Mouse (Mus musculus) thymus, postnatal 10 days (tissue): Measurements from ENCODE around the gene Cfap43.
"Not testable (repeated sequence)": the region's sequence is repeated elsewhere in the genome, so short reads cannot be mapped to it uniquely, and the experiment has no call there.

Source experiments
- DNase-seq, 2 experiments: peaks; one replicate each; pipeline ENCODE4 v3.0.0; 2021; ENCODE audit warnings: low spot score in 2 of 2

Cfap43 gene

DNA sequence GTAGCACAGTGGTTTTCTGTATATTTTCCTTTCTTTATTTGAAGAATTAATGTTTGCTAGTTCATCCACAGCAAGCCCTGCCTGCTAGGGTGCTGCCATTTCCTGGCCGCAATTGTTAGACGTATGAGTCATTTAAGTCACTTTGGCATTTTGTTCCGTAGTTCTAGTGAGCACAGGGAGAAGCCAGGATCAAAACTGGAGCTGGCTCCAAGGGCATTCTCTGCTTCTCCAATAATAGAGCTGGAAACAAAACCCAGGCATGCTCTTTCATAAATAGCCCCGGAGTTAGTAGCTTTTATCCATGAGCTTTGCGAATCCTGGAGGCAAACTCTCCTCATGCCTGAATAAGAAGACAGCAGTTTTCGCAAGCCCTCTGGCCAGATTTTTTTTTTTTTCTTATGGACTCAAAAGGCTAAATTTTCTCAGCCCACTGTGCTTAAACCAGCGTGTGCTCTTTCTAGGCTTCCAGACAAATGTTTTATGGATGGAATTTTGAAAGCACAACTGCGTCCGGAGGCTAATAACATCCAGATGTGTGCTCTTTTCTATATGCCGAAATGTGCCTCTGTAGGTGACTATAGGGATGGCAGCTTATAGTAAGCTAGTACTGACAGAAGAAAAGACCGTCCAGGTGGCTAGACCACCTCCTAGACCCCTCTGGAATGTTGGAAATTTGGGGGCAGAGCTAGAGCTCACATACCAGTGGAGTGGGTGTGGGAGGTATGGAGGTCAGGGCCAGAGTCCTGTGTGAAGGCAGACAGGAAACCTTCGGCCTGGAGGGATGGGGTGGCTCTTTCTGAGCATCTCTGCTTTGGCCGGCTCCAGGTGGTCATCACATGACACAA is 64.9 kb downstream of the Cfap43 start:
- DNase-seq, result no peak

DNA sequence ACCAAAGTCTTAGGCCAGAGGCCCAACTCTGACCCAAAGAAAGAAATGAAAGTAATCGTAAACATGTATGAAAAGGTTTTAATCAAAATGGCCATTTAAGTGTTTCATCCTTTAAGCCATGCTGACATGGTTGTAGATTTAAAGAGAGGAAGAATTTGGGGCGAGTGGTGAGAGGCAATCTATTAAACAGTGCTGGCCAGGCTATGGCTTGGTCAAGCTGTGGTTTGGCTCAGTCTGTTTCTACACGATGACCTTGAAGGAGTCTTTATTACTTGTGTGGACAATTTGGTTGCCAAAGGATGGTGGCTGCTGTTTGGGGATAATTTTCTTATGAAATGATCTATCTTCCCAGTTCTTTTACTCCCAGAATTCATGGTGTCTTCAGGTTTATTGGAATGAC is 66.0 kb downstream of the Cfap43 start:
- no peak for DNase-seq

DNA sequence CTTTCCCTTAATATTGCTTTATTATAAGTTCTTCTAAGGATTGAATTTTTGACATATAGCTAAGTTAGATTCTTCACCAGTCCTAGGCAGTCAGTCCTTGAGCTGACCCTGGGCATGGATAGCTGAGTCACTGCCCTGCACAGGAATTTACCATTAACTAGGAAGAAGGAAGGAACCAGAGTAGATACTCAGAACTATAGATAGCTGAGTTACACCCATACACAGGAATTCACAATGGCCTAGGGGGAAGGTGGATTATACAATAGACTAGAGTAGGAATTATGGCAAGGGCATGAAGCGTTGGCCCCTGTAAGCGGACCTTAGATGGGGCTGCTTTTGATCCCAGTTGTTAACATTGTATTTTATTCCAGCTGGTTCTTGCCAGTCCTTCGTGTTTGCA is 67.0 kb downstream of the Cfap43 start:
- not testable (repeated sequence) for DNase-seq

DNA sequence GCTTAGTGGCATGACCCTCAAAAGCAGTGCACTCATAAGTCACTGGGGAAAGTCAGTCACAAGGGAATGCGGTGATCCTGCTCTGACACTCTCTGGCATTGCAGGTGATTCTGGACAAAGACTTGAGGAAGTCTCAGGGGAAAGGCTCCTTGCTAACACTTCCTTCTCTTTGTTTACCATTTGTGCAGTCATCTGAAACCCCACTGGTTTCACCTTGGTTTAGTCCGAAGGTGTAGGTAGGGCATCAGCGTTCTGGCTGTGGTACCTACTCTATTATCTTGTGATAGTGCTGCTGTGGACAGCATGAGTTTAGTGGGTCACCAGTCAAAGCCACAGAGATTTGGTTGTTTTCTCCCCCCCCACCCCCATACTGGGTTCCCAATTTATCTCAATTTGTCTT is 69.4 kb downstream of the Cfap43 start:
- no peak for DNase-seq

DNA sequence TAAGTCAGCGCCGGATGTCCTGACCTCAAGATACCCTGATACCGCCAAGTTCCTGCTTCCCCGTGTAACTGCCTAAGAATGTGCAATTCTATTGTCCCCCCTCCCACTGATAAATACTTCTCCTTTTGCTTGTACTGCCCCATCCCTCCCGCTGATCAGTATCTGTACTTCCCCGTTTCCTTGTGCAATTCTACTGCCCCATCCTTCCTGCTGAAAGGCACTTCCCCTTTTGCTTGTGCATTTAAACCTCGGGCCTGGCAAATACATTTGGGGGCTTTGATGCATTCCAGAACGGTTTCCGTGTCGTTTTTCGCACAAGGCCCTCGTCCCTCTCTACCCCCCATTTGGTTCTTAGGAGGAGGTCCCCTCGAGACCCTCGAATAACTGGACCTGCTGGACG is 77.9 kb downstream of the Cfap43 start:
- DNase-seq, result not testable (repeated sequence)

DNA sequence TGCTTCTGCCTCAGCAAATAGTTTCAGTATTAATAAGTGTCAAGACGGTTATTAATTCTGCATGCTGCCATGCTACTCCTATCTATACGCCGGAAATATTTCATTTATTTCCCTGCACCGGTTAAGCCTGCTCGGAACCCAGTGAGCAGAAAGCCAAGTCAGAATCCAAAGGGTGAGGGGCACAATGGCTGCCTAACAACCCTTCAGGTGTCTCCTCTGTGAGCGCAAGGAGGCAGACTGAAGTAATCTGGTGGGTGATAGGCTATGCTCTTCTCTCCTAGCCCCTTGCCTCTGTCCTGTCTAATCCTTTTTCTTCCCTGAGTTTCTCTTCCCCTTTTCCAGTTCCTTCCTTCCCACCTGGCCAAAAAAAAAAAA is 81.6 kb downstream of the Cfap43 start:
- no peak for DNase-seq

DNA sequence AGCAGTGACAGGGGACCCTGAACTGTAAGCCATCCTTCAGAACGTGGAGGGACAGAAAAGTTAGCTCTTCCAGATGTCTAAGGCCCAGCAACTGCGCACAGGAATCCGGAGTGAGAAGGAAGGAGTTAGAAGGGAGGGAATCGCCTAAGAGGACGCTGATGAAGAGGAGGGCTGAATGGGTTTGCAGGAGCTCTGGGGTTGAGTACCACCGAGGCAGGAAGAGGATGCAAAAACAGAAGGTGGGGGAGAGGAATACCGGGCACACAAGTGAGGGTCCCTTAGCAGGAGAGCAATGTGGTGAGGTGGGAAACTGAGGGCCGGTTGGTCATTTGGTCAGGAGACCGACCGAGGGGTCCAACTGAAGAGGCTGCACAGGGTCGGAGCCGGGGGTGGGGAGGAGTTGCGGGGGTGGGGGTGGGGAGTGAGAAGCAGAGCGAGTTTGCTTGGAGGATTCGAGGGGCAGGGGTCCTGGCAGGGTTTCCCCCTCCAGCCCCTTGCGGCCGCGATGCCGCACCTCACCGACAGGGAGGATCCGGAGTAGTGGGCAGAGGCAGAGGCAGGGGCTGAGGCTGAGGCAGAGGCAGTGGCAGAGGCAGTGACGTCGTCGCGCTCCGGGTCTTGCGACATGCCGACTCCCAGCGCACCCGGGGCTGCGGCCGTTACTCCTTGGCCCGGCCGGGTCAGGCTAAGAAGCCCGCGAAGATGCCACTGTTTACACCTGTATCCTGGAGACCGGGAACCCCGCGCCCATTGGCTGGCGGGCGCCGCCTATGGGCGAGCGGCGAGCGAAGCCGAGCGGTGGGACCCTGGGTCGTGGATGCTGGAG is 82.2 kb downstream of the Cfap43 start:
- DNase-seq, result peak; percentile 38 to 60

DNA sequence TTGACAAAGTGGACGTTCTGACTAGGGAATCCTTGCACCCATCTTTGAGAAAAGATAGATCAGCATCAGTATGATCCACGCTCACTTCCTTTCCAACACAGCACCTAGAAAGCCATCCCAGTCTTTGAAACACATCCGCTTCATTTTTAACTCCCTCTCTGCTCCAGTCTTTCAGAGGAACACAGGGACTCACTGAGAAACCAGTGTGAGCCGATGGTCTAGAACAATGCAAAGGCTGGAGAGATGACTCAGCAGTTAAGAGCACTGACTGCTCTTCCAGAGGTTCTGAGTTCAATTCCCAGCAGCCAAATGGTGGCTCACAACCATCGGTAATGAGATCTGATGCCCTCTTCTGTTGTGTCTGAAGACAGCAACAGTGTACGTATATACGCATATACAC is 83.3 kb downstream of the Cfap43 start:
- DNase-seq, result no peak

DNA sequence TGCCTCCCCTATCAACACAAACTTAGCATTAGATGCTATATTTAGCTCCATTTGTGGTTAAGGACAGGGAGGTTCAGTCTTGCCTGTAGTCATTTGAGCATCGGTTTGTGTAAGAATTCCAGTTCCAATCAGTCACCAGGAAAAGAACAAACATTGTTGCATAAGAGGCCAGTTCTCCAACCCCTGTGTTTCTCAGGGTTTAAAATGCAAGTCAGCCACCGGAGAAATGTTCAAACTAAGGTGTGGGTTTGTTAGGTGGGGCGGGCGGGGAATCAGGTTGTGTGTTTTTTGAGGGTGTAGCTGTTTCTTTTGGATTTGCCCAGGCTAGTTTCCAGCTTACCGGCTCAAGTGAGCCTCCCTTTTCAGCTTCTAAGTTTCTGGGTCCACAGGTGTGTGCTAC is 84.5 kb downstream of the Cfap43 start:
- no peak for DNase-seq

DNA sequence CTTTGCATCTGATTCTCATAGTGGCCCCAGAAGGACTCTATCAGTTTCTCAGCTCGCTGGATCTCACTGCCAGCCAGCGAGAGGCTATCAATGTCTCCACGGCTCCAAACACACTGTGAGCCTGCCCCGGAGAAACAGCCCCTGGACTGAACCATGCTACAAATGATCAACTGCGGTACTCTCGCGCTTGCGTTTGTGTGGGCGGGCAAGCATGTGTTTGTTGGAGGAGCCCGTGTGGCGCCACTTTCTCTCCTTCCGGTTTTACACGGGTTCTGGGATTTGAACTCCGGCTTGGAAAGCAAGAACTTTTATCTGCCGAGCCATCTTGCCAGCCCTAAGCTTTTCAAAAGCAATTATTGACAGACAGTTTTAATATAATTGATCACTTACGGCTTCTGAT is 86.8 kb downstream of the Cfap43 start:
- DNase-seq, result no peak

DNA sequence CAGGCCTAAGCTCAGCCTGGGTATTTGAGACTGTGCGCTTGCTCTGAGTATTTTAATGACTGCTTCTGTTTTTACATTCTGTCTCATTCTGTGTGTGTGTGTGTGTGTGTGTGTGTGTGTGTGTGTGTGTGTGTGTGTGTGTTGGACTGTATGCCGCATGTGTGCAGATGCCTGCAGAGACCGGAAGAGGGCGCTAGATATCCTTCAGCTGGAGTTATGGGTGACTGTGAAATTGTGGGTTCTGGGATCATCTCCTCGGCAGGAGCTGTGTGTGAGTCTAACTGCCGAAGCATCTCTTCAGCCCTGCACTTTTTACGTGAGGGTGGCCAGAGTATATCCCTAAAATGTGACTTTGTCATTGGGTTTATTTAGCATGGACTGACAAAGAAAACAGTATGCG is 88.0 kb downstream of the Cfap43 start:
- DNase-seq, result no peak

DNA sequence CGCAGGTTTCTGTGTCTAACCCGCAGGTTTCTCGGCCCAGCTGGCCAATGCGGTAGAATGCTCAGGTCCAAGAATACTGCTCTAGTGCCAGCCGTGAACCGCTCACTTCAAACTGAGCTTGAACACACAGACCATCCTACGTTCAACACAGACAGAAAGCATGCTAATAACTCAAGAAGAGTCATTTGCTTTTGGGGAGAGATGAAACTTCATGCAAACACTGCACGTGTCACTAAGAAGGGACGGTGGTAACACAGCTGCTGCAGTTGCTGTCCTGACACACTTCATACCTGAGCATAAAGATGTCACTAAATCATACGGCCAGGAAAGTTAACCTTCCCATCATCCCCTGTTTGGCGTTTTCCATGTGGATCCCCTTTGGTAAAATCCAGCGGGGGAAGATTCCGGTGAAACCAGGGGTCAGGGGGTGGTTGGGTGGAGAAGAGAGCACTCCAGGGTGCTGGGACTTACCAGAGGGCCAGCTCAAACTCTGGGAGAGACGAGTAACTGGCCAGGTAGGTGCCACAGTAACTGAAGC is 89.1 kb downstream of the Cfap43 start:
- no peak for DNase-seq

DNA sequence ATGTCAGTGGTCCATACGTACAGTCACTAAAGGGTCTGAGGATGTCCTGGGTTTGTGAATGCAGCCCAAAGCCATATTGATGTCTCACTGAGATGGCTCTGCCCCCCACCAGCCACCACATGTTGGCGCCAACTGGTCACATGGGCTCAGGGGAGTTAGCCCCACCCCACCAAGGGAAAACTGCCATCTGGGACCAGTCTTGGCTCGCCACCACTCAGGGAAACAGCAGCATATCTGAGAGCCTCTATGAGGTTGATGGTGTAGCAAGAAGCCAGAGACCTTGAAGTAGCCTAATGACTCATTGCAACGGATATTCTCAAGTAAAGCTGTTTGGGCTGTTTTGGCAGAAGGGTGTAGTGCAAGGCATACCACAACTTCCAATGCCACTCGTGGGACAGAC is 95.1 kb downstream of the Cfap43 start:
- DNase-seq, result no peak

DNA sequence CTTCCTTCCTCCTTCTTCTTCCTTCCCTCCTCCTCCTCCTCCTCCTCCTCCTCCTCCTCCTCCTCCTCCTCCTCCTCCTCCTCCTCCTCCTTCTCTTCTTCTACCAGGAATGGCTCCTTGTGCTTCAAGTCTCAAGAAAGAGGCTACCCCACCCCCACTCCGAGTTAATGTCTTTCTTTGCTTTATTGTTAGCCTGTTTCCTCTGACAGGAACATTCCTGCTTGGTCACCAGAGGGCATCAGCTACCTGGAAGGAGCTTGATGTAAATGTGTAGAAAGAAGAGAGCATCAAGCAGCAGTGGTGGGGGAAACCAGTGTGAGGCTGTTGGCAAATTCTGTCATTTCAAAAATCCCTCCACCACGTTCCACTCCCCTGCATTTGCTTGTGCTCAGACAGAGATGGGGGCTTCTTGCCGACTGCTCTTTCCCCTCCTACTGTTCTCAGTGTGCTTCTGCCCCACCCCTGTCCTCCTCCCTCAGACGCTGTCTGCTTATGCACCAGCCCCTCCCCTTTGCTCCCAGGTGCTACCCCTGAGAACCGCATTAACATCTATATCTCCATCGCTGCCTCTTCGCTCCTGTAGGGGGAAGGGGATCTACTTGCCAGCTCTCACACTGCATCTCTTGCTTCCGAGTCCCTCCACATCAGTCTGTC is 96.8 kb downstream of the Cfap43 start:
- DNase-seq, result no peak

DNA sequence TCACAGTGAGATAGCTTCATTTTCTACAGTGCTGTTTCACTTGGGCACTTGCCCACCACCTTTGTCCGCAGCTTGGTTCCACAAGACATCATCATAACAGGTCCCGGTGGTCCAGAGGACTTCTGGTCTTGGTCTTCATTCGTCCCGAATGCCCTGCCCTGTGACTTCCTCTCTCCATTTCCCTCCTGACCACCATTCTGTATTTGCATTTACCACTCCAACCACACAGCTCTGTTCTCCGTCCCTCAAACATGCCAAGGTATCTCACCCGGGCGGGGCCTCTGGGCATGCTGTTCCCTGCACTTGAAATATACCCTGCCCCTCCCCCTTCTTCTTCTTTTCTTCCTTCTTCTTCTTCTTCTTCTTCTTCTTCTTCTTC is 97.6 kb downstream of the Cfap43 start:
- DNase-seq, result no peak

DNA sequence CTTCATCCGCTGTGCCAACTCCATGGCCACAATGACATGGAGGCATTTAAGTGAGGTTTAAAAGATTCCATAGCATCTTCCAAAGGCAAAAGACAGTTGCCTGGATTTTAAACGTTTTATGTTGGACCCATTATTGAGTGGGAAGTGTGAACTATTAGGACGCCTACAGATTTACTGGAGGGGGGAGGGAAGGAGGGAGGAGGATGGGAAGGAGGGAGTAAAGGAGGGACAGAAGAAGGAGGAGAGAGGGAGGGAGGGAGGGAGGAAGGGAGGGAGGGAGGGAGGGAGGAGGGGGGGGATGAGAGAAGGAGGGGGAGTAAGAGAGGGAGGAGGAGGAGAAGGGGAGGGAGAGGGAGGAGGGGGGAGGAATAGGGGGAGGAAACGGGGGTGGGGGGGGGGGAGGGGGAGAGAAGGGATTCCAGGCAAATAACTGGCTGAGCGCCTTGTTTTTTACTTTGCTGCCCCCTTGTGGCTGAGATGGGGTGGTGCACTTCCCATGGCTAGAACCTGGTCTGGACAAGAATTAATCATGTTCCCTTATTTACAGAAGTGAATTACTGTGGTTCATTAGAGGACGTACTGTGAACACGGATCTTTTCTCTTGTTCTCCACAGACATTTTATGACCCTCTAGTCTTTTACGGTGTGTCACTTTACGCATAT is 98.1 kb downstream of the Cfap43 start:
- peak in 1 of 2 experiments; percentile 58 for DNase-seq

DNA sequence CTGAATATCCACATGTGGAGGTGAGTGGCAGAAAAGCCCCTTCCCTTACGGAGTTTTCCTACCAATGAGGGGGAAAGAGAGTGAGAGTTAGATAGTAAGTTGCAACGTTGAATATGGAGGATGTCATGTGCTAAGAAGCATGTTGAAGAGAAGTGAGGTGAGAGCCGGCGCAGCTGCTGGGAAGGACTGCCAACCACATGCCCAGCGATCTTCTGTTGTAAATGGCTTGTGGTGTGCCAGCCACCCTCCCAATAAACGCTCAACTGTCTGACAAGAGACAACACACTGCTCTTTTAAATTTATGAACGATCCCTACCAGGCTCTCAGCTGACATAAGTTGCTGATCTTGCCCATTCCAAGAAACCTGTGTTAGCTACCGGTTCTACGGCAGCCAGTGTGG is 101.4 kb downstream of the Cfap43 start:
- no peak for DNase-seq

DNA sequence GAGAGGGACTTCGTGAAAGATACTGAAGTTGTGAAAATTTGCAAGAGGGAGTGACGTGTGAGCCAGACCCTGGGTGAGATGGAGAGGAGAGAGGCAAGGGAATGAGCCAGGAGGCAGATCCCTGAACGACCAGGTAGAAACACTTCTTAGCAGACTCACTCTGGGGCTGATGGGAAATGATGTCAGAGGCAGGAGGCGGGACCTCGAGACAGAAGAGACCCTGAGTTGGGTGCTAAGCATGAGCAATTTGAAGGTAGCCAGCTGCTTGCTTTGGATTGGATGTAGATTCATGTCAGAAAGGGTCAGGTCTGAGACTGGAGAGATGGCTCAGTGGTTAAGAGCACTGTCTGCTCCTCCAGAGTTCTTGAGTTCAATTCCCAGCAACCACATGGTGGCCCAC is 104.4 kb downstream of the Cfap43 start:
- DNase-seq, result no peak

DNA sequence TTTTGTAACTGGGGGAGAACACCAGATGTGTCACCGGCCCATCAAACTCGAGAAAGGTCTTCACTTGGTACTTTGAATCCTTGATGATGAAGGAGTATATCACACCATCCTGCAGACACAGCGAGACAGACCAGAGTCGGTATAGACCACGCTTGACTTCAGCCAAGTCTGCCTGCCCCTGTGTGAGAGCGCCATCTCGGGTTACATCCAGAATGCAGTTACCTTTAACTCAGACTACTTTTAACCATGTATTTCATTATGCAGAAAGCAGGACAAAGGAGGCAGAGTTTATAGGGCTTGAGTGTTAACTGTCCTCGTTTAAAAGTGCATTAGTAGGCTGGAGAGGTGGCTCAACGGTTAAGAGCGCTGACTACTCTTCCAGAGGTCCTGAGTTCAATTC is 107.0 kb downstream of the Cfap43 start:
- DNase-seq, result no peak

DNA sequence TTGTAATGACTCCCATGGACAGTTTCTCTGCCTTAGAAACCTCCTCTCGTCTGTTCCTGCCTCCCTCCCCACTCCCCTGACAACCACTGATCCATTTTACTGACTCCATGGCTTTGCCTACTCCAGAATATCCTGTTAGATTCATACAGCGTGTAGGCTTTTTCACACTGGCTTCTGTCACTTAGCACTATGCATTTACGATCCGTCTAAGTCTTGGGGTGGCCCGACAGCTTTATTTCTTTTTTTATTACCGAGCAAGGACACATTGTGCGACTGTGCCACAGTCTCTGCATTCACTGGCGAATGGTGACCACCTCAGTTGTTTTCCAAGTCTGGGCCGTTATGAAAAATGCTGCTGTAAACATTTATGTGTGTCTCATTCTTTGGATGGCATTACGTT is 120.5 kb downstream of the Cfap43 start:
- no peak for DNase-seq

DNA sequence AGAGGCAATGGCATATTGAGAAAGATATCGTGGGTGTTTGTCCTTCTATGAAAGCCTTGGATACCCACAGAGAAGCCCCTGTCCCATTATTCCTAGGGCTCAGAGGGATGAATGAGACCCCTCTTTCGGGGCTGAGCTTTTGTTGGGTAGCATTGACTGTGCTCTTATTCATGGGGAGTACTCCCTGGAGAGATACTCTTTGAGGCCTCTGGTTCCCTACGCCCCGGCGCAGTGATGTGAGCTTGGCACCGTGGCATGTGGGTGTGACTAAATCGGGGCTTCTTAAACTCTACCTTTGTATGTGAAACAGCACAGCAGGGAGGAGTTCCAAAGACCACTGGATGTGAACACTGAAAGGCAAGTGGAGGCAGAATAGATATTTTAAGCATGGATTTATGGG is 122.4 kb downstream of the Cfap43 start:
- no peak for DNase-seq
